31 mouse cellular contexts compared by ENCODE assay signal in genomic region chr13:82912859-82913258, GRCm38 (mm10).
DNase-seq lines count a peak whose midpoint lies in the region; ATAC-seq and TF ChIP-seq lines count a peak whose summit lies in the region.
"Had no signal": no experiment of that assay in that cellular context is flagged by ENCODE, and none has a peak within 500 bp of the region (broad histone marks: within the 10 kb centered on the region; RNA-seq: fewer than 3 reads in every experiment).

No protein-coding gene starts in this region.

- no peak for TF ChIP-seq POLR2A in myocyte (IDR thresholded peaks at IDR 0.05; ENCODE audit: insufficient read length, low read depth)

- H3K4me1 ChIP-seq in hindbrain, embryonic 15.5 days (replicated peaks), result no peaks in the 10 kb centered on the region
- H3K4me1 ChIP-seq in hindbrain, embryonic 10.5 days (replicated peaks), result no peaks in the 10 kb centered on the region
- H3K4me1 ChIP-seq: embryonic facial prominence, embryonic 10.5 days; embryonic facial prominence, embryonic 13.5 days; forebrain, embryonic 12.5 days; forebrain, embryonic 15.5 days; heart, embryonic 12.5 days; heart, embryonic 15.5 days had no signal

- no peaks in the 10 kb centered on the region for H3K27me3 ChIP-seq in hindbrain, embryonic 15.5 days
- no peaks in the 10 kb centered on the region for H3K27me3 ChIP-seq in hindbrain, embryonic 10.5 days (ENCODE audit: insufficient read depth, poor library complexity, severe bottlenecking)
- no peaks in the 10 kb centered on the region for H3K27me3 ChIP-seq in myocyte (ENCODE audit: control insufficient read depth, insufficient read depth, insufficient read length)
- H3K27me3 ChIP-seq: CH12.LX; embryonic facial prominence, embryonic 13.5 days; forebrain, embryonic 12.5 days; forebrain, embryonic 15.5 days; heart, embryonic 12.5 days; heart, embryonic 15.5 days; Patski had no signal

- ATAC-seq in hindbrain, embryonic 15.5 days (ENCODE audit: low FRiP score, low read depth), result no peak
- ATAC-seq: forebrain, embryonic 15.5 days; Patski had no signal

- no peak overlapping the region for H3K4me3 ChIP-seq in hindbrain, embryonic 15.5 days
- H3K4me3 ChIP-seq in hindbrain, embryonic 10.5 days, result no peak overlapping the region
- H3K4me3 ChIP-seq in myocyte, result no peak overlapping the region
- H3K4me3 ChIP-seq: embryonic facial prominence, embryonic 10.5 days; embryonic facial prominence, embryonic 13.5 days; erythroblast, embryonic 14.5 days; forebrain, embryonic 12.5 days; forebrain, embryonic 15.5 days; gastrocnemius, adult 2 months; heart, embryonic 12.5 days; heart, embryonic 15.5 days had no signal

- 0 out of 2 replicates have a peak overlapping the region, but pooled peaks have one; percentile 30 for H3K27ac ChIP-seq in hindbrain, embryonic 15.5 days (replicated peaks)
- no peak overlapping the region for H3K27ac ChIP-seq in hindbrain, embryonic 10.5 days
- H3K27ac ChIP-seq: embryonic facial prominence, embryonic 10.5 days; embryonic facial prominence, embryonic 13.5 days; forebrain, embryonic 12.5 days; forebrain, embryonic 15.5 days; gastrocnemius, adult 2 months; heart, embryonic 15.5 days; hindbrain, embryonic 14.5 days had no signal

- no peak overlapping the region for H3K4me2 ChIP-seq in hindbrain, embryonic 15.5 days
- peak overlapping the region; percentile 38 for H3K4me2 ChIP-seq in myocyte (ENCODE audit: low read depth)
- H3K4me2 ChIP-seq: embryonic facial prominence, embryonic 13.5 days; forebrain, embryonic 12.5 days; forebrain, embryonic 15.5 days; heart, embryonic 12.5 days; heart, embryonic 15.5 days; hindbrain, embryonic 14.5 days had no signal

- WGBS in hindbrain, embryonic 15.5 days, result 79% methylated on average over 8 of the region's 8 CpGs
- WGBS in hindbrain, embryonic 10.5 days, result 90% methylated on average over 8 of the region's 8 CpGs

- no peak overlapping the region for H3ac ChIP-seq in myocyte (ENCODE audit: control insufficient read depth, insufficient read length)

- H3K79me2 ChIP-seq in myocyte (ENCODE audit: control insufficient read depth, insufficient read depth), result no peaks in the 10 kb centered on the region

- no peaks in the 10 kb centered on the region for H3K36me3 ChIP-seq in hindbrain, embryonic 15.5 days
- H3K36me3 ChIP-seq in hindbrain, embryonic 10.5 days, result no peaks in the 10 kb centered on the region
- no peaks in the 10 kb centered on the region for H3K36me3 ChIP-seq in myocyte (ENCODE audit: control insufficient read depth, insufficient read depth)
- H3K36me3 ChIP-seq: embryonic facial prominence, embryonic 10.5 days; embryonic facial prominence, embryonic 13.5 days; forebrain, embryonic 12.5 days; forebrain, embryonic 15.5 days; G1E; heart, embryonic 12.5 days; heart, embryonic 15.5 days had no signal

- intact Hi-C loops in left cerebral cortex, postnatal 25 days (cut with DNase I), result loop anchor here (1.0 kb wide), 1 partner anchor 20 kb away; no protein-coding TSS in a partner anchor

- H3K9me3 ChIP-seq in hindbrain, embryonic 15.5 days, result no peaks in the 10 kb centered on the region
- H3K9me3 ChIP-seq in hindbrain, embryonic 10.5 days, result no peaks in the 10 kb centered on the region
- H3K9me3 ChIP-seq: embryonic facial prominence, embryonic 10.5 days; embryonic facial prominence, embryonic 13.5 days; forebrain, embryonic 12.5 days; forebrain, embryonic 15.5 days; G1E; heart, embryonic 12.5 days; heart, embryonic 15.5 days had no signal

- no peak for DNase-seq in hindbrain, embryonic 10.5 days (ENCODE audit: low spot score)
- peak; percentile 23 to 85 for DNase-seq in left cerebral cortex, postnatal 25 days (ENCODE audit: low spot score in 2 of 2)
- no peak for DNase-seq in left cerebral cortex, adult 11 months (ENCODE audit: low spot score)
- DNase-seq in brain, adult 2 months (ENCODE audit: low read depth, low spot score), result peak; percentile 66
- no peak for DNase-seq in spleen, adult 12 weeks (ENCODE audit: low spot score)
- DNase-seq: adrenal gland, postnatal 10 days; adrenal gland, postnatal 36 days; B cell, adult 2 months; cerebellum, adult 11-12 months; cerebellum, adult 8-10 months; cerebellum, postnatal 10 days; cerebellum, postnatal 36 days; embryo, embryonic 11 days; gastrocnemius, adult 2 months; gastrocnemius, postnatal 14 days; heart, adult 11 months; heart, postnatal 10 days; heart, postnatal 36 days had no signal

- no peak overlapping the region for H3K9ac ChIP-seq in hindbrain, embryonic 15.5 days
- H3K9ac ChIP-seq: embryonic facial prominence, embryonic 13.5 days; forebrain, embryonic 12.5 days; forebrain, embryonic 15.5 days; heart, embryonic 12.5 days; heart, embryonic 15.5 days; hindbrain, embryonic 14.5 days had no signal

TF ChIP-seq in myocyte, 11 proteins besides CTCF, POLR2A, EP300 and RAD21:
- no peak for TF ChIP-seq USF1 (IDR thresholded peaks at IDR 0.05; ENCODE audit: low read depth)
- no peak for TF ChIP-seq MAX (IDR thresholded peaks at IDR 0.05; ENCODE audit: low read depth)

Comparison
In these comparisons a context has a peak if more than half of its experiments do, and no peak if none do; other contexts are left out.
1. DNase-seq: peak in left cerebral cortex, postnatal 25 days (2 of 2) and brain, adult 2 months (single experiment); none in hindbrain, embryonic 10.5 days (single experiment), left cerebral cortex, adult 11 months (single experiment) and spleen, adult 12 weeks (single experiment).